Mouse (Mus musculus) cerebellum, adult 9-11 months (tissue): Measurements from ENCODE around the gene Ap1g2.
A peak's percentile ranks its signal among the peaks of the same experiment; 100 is the strongest.

Source experiments
- DNase-seq: peaks from one replicate; pipeline ENCODE4 v3.0.0; 2022

Gene Ap1g2

DNA sequence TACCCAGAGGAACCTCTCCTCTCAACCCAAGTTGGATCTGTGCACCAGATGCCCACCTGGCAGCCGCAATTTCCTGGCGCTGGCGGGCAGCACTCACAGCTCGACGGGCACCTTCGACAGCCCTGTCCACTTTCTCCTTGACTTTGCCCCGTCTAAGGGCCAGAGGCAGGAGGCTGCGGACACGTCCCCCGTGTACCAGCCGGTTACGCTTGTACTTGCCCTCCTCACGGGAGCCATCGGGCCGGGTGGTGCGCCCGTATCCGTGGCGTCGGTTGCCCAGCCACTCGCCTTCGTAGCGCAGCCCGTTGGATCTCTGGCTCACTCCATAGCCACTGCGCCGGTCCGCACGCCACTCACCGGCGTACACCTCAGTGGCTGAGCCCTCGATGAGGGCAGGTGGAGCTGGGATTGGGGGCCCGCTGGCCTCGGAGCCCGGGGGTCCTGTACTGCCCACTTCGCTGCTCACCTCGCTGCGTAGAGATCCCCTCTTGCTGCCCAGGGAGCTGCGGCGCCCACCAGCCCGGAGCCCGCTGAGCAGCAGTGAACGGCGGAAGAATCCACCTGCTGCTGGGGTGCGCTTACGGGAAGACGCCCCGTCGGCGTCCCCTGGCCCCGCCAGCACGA is 7.1 kb upstream of the Ap1g2 start:
- DNase-seq: peak; percentile 73

DNA sequence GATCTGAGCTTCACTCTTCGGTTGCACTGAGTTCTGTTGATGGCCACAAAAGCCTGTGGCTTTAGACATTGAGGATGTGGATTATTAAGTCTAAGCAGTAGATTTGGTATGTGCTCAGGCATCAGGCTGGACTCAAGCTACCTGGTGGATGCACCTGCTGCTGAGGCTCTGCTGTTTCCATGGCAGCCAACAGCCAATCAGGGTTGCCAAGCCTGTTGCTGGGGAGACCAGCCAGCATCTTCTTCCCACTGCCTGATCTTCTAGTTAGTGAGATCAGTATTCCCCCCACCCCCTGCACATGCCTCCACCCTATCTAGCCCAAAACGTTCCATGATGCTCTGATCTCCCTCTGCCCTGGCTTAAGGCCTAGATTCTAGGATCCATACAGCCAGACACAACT is 5.3 kb upstream of the Ap1g2 start:
- peak; percentile 75 for DNase-seq

DNA sequence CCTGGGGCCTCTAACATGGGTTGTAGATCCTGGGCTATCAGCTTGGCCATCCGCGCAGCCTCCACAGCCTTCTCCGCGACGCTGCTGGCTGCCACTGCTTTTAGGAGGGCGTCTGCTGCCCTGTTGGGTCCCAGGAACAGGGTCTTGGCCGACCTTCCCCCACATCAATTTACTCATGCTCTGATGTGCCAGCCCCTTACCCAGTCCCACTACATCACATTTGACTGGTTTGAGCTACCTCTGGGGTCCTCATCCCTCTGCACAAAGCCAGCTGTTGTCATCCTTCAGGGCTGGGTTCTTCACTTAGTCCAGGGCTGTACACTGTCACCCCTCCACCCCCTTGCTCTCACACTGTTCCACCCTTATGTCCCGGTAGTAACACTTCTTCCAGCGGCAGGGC is 3.7 kb upstream of the Ap1g2 start:
- DNase-seq: peak; percentile 59

DNA sequence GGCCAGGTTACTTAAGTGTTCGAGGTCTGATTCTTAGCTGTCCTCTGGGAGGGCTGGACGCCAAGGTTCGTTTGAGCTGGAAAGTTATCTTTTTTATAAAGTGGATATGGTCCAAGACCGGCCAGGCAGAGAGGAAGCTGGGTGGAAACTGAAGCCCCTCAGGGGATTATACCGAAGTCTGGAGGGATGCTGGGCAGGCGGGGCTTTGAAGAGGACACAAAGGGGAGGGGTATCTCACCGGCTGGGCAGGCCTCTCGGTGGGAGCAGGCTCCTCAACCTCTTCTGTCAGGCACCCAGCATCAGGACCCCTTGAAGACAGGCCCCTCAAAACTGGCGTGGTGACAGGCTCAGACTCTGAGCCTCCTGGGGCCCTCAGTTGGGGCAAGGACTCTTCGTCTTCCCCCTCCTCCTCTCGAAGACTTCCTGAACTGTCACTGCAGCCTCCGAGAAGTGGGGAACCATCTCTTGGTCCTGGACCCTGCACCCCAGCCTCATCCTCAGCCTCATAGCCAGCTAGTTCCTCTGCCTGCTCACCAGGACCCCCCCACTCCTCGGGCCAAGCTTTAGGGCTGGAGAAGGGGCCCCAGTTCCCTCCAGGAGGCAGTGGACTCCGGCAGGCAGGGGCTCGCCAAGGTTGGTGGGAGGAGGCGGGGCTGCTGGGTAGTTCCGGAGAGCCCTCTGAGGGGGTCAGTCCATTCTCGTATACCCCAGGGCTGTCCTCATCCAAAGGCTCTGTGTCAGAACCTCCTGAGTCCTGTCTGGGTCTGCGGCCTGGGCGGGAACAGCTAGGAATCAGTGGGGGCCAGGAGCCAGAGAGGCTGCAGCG is 2.9 kb upstream of the Ap1g2 start:
- DNase-seq: peak; percentile 76

DNA sequence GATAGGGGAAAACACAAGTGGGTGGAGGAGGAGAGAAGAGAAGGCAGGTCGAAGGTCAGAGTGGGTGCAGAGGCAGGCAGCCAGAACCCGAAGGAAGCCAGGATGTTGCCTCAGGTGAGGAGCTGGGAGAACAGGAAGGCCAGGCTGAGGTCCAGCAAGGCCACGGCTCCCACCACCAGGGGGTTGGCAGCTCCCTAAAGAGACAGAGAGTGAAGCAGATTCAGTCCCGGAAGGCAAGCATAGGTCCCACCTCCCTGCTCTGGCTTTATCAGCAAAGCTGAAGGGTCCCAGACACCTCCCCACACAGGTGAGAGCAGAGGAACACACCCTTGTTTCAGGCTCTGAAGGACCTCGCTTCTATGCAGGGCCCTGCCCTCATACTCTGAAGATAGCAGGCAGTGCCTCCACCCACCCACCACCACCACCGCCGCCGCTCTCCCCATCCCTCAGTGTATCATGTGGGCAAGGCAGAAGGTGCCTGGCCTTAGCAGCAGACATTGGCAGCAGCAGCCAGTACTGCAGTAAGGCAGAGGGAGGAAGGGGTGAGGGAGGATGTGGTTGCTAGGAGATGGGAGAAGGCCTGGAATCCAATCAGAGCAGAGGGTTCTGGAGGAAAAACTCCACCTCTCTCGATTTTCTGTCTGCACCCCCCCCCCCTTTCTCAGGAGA is 1.9 kb upstream of the Ap1g2 start:
- DNase-seq: peak; percentile 87

DNA sequence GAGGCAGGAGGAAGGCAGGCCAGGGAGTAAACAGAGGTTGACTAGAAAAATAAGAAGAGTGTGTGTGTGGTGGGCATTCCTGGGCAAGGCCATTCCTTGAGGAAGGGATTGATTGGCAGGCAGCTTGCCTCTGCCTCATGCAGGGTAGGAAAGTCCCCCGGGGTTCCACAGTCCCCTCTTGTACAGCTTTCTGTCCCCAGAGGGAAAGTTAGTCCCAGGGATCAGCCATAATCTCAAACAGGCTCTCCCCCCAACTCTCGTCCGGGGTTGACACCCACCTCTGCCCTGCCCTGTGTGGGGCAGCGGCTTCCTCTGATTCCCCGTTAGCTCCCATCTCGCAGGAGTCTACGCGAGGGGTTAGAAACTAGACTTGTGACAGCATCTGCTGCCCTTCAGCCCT is 597 bp upstream of the Ap1g2 start:
- DNase-seq: peak; percentile 64

DNA sequence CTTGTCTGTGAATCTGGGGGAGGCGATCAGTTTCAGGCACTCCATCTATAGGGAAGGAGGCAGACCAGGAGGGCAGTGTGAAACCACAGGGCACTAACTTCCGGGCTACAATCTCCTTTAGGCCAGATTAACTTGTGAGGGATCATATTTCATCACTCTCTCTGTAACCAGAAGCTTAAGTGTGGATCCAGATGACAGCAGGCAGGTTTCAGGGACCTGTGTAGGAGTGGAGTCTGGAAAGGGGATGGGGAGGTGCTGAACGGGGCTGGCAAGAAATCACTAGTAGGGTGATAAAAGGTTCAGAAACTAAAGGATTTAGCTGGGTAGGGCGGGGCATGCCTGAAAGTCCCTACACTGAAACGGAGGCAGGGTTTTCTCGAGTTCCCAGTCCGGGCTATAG is 1.0 kb downstream of the Ap1g2 start:
- no peak for DNase-seq

DNA sequence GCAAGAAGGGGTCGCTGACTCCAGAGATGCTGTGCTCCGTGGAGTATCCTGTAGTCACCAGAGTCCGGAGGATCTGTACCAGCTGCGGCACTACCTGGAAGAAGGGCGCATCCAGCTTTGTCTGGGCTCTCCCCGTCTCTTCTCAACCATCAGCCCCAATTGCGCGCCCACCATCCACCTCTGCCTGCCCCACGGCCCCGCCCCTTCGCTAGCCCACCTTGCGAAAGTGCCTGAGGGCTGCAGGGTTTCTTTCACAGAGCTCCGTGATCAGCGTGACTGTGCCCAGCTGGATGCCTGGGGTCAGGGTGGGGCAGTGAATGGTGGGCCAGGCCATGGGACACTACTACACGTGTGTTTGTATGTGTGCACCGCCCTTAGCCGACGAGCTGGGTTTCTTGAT is 2.0 kb downstream of the Ap1g2 start:
- peak; percentile 64 for DNase-seq

DNA sequence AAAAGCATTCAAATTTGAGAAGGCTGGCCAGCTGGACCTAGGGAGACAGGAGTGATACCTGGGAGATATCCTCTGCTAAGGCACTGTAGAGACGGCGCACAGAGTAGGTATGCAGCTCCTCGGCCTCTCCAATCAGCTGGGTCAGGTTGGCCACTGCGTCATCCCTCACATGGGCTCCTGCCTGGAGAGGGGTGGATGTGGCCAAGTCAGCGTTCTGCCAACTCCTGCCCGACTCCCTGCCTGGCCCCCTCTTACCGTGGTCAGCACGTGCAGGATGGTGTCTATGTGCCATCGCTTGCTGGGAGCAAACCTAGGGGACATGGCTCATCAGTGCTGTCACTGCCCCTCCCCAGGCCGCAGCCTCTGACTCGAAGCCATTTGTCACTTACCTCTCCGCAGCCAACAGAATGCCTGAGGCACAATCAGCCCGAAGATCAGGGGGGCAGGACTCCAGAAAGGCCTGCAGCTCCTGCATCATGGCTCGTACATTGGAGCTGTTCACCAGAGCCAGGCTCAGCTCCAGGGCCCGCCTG is 4.1 kb downstream of the Ap1g2 start:
- DNase-seq: peak; percentile 71

DNA sequence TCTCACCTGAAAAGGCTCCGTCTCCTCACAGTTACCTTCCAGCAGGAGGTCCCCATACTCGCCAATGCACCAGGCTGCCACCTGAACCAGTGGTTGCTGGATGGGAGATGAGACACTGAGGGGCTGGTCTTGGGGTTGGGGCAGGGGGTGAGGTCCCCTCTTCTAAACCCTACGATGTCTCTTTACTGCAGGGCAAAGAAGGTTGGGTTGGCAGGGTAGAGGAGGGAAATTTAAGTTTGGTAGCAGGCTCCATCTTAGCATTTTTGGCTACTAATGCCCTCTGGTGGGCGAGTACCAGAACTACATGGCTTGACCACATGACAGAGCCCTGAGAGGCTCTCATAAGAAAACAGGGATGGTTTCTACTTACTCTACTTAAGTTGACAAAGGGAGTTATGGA is 4.8 kb downstream of the Ap1g2 start:
- DNase-seq: peak; percentile 79

DNA sequence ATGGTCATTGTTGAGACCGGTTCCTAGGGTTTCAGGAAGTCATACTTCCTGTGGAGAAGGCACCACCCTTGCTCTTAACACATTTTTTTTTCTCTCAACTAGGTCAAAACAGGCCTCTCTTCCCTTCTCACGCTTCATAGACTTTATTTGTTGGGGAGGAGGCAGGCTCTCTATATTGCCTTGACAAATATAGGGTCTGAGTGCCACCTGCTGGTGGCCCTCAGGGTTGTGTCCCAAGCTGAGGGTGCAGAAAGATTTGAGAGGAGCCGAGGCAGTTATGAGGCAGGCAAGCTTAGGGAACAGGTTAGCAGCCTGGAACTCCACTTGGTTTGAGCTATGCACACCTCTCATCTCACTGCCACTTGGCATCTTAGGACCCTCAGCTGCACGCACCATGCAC is 8.3 kb downstream of the Ap1g2 start:
- no peak for DNase-seq

DNA sequence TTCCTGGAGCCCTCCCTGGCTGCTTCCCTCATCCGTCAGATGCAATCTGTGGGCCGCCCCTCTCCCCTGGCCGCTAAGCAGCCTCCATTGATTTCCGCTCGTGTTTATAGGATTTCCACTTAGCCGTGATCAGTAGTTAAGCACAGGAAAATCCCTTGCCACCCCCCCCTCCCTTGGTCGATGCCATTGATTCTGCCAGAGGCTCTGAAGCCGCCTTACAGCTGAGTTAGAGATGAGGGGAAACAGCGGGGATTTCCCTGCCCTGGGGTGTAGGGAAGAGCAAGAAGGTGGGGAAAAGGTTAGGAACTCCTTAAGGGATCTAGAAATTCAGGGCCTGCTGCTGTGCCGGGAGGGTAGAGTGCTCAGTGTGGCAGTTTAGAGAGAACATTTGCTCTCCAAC is 8.7 kb downstream of the Ap1g2 start:
- DNase-seq: no peak

DNA sequence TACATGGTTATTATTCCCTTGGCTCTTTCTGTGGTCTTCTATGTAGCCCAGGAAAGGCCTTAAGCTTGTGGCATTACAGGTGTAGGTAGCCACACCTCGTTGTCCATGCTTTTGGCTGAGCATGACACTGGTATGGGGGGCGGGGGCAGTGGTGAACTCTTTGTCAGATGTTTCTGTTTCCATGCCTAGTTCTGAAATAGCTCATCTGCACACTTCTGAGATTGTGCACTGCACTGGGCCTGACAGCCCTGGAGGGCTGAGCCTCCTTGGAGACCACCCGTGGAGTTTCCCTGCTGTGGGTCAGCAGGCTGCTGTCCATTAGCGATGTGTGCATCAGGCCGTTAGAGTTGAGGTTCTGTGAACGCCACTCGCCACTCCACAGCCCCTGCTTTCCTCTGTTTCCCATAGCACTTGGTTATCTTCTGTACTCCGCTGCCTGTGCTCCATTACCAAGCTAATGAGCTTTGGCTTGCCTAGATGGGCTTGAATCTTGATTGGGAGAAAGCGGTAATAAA is 9.8 kb downstream of the Ap1g2 start:
- DNase-seq: no peak

DNA sequence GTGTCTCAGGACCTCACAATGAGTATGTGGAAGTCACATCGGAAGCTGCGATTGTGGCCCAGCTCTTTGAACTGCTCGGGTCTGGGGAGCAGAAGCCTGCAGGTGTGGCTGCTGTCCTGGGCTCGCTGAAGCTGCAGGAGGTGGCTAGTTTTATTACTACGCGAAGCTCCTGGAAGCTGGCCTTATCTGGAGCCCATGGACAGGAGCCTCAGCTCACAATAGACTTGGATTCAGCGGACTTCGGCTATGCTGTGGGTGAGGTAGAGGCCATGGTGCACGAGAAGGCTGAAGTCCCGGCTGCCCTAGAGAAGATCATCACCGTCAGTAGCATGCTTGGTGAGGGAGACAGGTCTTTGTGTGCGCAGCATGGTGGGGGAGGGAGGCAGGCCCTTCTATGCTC is 10.7 kb downstream of the Ap1g2 start:
- DNase-seq: peak; percentile 45

DNA sequence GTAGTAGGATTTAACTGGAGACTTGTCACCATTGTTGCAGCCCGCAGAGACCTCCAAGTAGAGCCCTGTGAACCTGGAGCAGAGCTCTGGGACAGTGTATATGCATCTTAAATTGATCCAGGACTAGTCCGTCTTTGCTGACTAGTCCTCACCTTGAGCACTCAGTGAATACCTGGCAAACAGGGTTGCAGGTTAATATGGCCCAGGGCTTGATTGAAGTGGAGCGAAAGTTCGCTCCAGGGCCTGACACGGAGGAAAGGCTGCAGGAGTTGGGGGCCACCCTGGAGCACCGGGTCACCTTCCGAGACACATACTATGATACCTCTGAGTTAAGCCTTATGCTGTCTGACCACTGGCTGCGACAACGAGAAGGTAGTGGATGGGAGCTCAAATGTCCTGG is 11.1 kb downstream of the Ap1g2 start:
- peak; percentile 55 for DNase-seq

DNA sequence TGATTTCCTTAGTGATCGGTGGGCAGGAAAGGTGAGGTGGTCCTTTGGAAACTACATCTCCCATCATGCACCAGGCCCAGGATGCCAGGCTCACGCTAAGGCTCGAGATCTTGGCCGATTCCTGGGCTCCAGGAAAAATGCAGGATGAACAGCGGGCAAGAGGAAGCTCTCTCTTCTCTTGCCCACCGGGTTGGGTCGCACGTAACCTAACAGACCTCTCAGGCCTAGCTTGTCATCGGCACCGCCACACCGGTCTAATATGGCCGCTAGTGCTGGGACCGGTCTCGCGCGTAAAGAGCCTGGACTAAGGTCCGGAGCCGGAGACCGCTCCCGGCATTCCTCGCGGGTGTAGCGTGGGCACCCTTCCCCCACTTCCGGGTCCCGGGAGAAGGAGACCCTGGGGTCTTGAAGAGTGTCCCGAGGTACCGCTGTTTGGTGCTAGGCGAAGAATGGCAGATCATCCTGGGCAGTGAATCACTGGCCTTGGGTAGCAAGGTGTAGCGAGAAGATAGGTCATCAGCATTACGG is 11.6 kb downstream of the Ap1g2 start, which contains the start of gene Thtpa:
Gene Thtpa, plus strand, starts transcription at position 81 of the 528 bp plus-strand sequence.
- DNase-seq: peak; percentile 85

DNA sequence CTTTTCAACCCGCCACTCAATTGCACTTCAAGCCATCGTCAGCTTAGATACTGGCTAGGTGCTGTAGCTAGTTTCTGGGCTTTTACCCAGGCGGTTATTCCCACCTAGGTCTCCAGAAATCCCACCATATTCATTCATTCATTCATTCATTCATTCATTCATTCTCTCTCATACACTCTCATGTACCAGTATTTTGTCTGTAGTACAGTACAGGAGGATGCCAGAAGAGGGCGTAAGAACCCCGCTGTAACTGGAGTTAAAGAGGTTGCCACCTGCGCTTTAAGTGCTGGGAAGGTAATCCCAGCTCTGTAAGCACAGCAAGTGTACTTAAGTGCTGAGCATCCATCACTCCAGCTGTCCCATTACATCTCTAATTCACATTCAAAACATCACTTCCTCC is 12.5 kb downstream of the Ap1g2 start:
- DNase-seq: peak; percentile 52

DNA sequence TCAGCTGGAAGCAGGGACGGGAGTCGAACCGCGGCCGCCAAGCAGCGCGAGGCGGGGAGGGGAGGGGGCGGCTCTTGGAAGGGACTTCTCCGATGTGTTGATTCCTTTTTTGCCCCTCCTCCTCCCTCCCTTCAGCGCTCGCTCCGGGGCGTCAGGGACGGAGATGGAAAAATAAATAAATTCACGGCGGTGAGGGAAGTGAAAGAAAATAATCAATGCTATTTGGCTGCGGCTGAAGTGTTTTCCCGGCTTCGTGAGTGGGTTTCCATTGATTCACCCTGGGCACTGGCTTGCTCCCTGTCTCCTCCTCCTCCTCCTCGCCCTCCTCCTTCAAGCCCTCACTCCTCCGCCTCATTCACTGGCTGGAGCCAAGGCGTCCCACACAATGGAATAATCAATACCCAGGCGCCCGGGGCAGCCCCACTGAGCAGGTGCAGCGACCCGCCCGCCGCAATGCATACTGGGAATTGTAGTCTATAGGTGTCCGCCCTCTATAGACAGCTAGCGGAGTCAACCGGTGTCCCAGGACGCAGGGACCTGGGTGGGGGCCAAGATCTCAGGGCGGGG is 14.3 kb downstream of the Ap1g2 start, which contains the start of gene Zfhx2:
Gene Zfhx2, minus strand, starts transcription at position 314 of the 567 bp plus-strand sequence.
- peak; percentile 97 for DNase-seq

DNA sequence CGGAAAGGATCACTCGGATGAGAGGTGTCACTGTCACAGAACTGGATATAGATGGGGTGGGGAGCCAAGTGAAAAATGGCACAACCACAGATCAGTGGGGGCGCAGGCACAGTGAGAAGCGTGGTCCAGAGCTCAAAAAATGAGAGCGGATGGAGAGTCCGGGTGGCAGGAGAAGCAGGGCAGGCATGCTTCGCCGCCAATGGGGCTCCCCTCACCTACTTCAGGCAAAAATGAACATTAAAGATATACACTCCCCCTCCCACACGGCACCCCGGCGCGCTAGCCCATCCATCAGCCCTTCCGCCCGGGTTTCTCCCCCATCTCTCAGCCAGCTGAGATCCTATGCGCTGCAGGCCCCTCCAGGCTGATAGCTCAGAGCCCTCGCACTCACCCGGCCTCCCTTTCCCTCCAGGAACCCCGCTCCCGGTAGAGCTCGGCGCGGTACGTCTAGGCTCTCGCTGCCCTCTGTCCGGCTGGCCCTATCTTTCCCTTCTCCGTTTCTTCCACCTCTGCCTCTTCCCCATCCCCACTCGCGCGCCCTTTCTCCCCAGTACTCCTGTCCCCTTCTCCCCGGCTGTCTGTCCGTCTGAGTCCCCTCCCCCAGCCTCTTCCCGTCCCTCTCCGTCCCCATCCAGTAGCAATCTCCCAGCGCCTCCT is 15.1 kb downstream of the Ap1g2 start:
- DNase-seq: peak; percentile 72

DNA sequence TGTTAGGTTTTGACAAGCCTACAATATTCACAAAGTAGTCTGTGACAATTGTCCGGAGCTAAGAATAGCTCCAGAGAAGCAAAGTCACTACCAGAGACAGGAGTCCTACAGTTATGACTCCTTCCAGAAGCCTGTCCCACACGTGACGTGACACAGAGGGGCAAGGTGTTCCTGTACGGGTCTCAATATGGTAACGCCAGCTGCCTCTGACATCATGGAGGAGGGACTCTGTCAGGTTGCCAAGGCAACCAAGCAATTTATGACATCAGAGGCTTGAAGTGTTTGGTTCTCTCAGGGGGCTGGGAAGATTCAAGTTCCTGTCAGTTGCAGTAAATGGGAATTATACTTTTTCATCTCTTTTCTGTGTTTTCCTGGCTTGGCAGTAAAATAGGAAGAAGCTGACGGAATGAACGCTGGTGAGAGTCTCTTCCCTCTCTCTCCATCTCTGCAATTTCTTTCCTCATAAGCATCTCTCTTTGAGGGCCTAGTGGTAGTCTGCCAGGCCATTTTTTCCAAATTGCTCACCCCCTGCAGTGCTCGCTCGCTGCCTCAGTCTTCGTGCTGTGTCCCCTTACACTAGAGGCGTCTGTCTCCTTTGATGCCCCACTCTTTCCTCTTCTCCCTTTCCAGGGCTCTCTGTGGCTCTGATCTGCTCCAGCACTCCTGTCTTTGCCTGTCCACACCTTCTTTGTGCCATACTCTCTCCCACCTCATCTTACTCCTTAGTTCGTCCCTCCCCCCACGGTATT is 17.0 kb downstream of the Ap1g2 start:
- peak; percentile 70 for DNase-seq

DNA sequence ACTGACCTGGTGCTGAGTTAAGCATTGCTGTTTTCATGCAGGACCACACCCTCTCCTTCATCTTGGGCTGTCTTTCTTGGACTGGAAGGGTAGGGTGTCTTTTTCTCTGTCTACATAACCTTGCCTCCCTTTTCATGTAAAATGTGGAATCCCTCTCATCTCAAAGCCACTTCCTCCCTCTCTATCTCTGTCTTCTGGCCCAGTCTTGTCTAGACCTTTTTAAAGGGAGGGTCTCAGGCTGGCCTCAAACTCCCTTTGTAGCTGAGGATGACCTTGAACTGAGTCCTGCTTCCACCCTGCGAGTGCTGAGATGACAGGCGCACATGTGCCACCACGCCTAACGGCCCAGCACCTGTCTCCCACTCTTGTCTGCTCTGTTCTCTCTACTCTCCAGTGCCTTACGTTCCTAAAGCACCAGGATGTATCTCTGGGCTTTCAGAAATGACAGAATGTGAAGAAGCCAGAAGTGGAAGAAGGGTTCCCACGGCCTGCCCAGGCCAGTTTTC is 20.3 kb downstream of the Ap1g2 start:
- DNase-seq: no peak
